Mouse (Mus musculus): ENCODE results near the gene Mthfd2. TPM values are rescaled to one million over a fixed set of nuclear protein-coding genes. Genes with fewer than 3 reads are reported as not detected.
"Not testable (repeated sequence)": the region's sequence is repeated elsewhere in the genome, so short reads cannot be mapped to it uniquely, and the experiment has no call there.

Gene Mthfd2
- polyA plus RNA-seq, 1 experiment from 2014 or later, result 120 TPM

DNA sequence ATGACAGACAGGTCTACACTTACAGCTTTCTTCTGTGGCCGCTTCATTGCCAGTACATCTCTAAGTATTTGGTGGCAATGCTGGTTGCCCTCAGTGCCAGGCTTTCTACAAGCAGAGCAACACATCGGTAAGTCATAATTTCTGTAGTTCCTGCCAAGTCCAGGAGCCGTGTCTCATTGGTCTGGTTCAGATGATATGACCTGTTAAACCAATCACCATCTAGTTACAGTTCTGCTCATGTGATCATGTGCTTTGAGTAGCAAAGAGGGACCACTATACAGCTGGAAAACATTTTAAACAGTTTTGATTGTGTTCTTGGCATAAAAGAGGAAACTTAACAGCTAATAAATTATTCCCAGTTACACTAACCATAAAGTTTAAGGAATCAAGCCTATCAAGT lies 22.2 kb upstream of the Mthfd2 start:
- no peaks in the 10 kb centered on the region for H3K27me3 ChIP-seq (replicated peaks; ENCODE audit: control insufficient read depth, insufficient read depth, low read length)
- H3K4me2 ChIP-seq, result no peak overlapping the region
- ATAC-seq (replicated peaks; ENCODE audit: low FRiP score) (no peak), DNase-seq (ENCODE audit: low spot score) (no peak)
- H3K9me3 ChIP-seq (ENCODE audit: control insufficient read depth, low read length), result no peaks in the 10 kb centered on the region
- peaks cover 24% of the 10 kb centered on the region for H3K4me1 ChIP-seq (replicated peaks; ENCODE audit: control insufficient read depth, insufficient read depth, low read length)
- WGBS, result 77% methylated on average over 3 of the region's 3 CpGs
- H3K9ac ChIP-seq (ENCODE audit: low read depth, low read length), result no peak overlapping the region
- H3K36me3 ChIP-seq (ENCODE audit: control insufficient read depth, insufficient read depth, low read length), result peaks cover 2% of the 10 kb centered on the region
- no peak overlapping the region for H3K4me3 ChIP-seq (ENCODE audit: low read depth, low read length)
- H3K27ac ChIP-seq (ENCODE audit: low read depth, low read length), result no peak overlapping the region

DNA sequence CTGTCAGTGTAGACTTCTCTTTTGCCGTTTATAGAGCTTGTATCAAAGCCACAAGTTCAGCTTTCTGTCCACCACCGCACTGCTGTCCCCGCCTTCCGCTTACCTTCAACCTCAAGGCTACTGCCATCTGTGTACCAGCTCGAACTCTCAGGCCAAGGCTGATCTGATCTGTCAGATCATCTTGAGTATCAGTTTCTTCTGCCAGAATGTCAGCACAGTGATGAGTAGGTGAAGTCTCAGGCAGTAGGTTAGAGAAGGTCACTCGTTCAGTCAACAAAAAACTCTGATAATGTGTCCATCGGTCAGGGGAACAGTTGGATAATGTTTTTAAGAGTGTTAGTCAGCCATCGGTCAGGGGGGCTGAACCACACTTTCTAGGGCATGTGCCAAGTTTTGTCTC lies 19.6 kb upstream of the Mthfd2 start:
- H3K36me3 ChIP-seq (ENCODE audit: control insufficient read depth, insufficient read depth, low read length), result peaks cover 17% of the 10 kb centered on the region
- 86% methylated on average over 8 of the region's 8 CpGs for WGBS
- H3K9ac ChIP-seq (ENCODE audit: low read depth, low read length); H3K4me2 ChIP-seq; H3K4me3 ChIP-seq (ENCODE audit: low read depth, low read length); H3K27me3 ChIP-seq (replicated peaks; ENCODE audit: control insufficient read depth, insufficient read depth, low read length); H3K9me3 ChIP-seq (ENCODE audit: control insufficient read depth, low read length); DNase-seq (ENCODE audit: low spot score); H3K27ac ChIP-seq (ENCODE audit: low read depth, low read length); H3K4me1 ChIP-seq (replicated peaks; ENCODE audit: control insufficient read depth, insufficient read depth, low read length); ATAC-seq (replicated peaks; ENCODE audit: low FRiP score): not testable (repeated sequence)

DNA sequence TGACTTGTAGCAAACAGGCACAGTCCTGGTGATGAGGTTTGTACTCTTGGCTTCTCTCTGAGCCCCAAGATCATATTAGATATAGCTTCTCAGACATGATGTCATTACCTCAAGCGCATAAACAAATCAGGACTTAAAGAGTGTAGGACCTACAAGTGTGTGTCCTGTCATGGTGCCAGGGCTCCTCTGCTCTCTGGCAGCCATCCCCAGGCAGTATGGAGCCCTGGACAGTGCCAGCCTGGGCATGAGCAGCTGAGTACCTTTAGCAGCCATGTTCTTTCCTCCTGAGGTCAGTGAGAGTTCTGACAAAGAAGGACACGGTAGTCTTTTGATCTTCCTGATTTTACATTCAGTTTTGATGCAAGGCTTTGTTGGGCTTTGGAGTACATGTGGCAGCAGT lies 17.2 kb upstream of the Mthfd2 start:
- WGBS, result 91% methylated on average over 2 of the region's 2 CpGs
- Histone ChIP-seq H3K4me2 (no peak overlapping the region), H3K4me3 (ENCODE audit: low read depth, low read length) (no peak overlapping the region), H3K27me3 (replicated peaks; ENCODE audit: control insufficient read depth, insufficient read depth, low read length) (no peaks in the 10 kb centered on the region), H3K9me3 (ENCODE audit: control insufficient read depth, low read length) (no peaks in the 10 kb centered on the region), H3K9ac (ENCODE audit: low read depth, low read length) (no peak overlapping the region), H3K4me1 (replicated peaks; ENCODE audit: control insufficient read depth, insufficient read depth, low read length) (no peaks in the 10 kb centered on the region), H3K36me3 (ENCODE audit: control insufficient read depth, insufficient read depth, low read length) (peaks cover 29% of the 10 kb centered on the region), H3K27ac (ENCODE audit: low read depth, low read length) (no peak overlapping the region)
- DNase-seq (ENCODE audit: low spot score) (no peak), ATAC-seq (replicated peaks; ENCODE audit: low FRiP score) (no peak)

DNA sequence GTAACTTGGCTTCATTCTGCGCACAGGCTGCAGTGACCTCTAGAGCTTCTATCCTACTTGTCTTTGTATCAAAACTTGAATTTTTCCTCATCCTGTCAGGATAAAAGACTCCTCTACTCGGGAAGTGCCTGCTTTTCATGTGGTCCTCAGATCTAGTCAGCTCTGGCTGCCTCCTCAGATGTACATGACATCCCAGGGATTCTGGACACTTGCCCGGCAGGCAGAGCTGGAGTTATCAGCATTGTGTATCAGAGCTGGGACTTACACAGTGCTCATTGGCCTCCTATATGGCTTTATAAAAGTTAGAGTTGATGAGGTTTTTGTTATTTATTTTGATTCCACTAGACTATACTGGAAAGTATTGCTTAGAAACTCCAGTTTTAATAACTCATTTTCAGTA lies 15.7 kb upstream of the Mthfd2 start:
- Histone ChIP-seq H3K9me3 (ENCODE audit: control insufficient read depth, low read length) (no peaks in the 10 kb centered on the region), H3K4me1 (replicated peaks; ENCODE audit: control insufficient read depth, insufficient read depth, low read length) (no peaks in the 10 kb centered on the region), H3K27ac (ENCODE audit: low read depth, low read length) (no peak overlapping the region), H3K9ac (ENCODE audit: low read depth, low read length) (no peak overlapping the region), H3K4me2 (no peak overlapping the region), H3K4me3 (ENCODE audit: low read depth, low read length) (no peak overlapping the region), H3K36me3 (ENCODE audit: control insufficient read depth, insufficient read depth, low read length) (peaks cover 29% of the 10 kb centered on the region), H3K27me3 (replicated peaks; ENCODE audit: control insufficient read depth, insufficient read depth, low read length) (no peaks in the 10 kb centered on the region)
- ATAC-seq (replicated peaks; ENCODE audit: low FRiP score) (no peak), DNase-seq (ENCODE audit: low spot score) (no peak)
- WGBS, result 71% methylated on average over 3 of the region's 3 CpGs

DNA sequence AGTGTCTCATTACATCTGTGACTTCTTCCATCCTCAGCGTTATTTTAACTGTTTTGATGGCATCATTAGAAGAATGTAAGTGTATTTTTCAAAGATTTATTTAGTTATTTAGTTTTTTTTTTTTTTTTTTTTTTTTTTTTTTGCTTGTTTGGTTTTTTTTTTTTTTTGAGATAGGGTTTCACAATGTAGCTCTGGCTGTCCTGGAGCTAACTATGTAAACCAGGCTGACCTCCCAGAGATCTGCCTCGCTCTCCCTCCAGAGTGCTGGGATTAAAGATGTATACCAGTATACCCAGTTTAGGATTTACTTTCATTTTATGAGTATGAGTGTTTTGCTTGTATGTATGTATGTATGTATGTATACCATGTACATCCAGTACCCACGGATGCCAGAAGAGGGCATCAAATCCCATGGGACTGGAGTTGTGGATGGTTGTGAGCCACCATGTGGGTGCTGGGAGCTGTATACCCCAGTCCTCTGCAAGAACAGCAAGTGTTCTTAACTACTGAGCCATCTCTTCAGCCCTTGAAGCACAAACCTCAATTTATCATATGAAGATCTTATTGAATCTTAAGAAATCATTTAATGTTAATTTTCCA lies 2.0 kb upstream of the Mthfd2 start:
- Histone ChIP-seq H3K27ac (ENCODE audit: low read depth, low read length) (no peak overlapping the region), H3K36me3 (ENCODE audit: control insufficient read depth, insufficient read depth, low read length) (peaks cover 27% of the 10 kb centered on the region), H3K9ac (ENCODE audit: low read depth, low read length) (no peak overlapping the region), H3K27me3 (replicated peaks; ENCODE audit: control insufficient read depth, insufficient read depth, low read length) (no peaks in the 10 kb centered on the region), H3K4me3 (ENCODE audit: low read depth, low read length) (peak overlapping the region; percentile 89; the same call in 1 of the 2 replicates), H3K4me1 (replicated peaks; ENCODE audit: control insufficient read depth, insufficient read depth, low read length) (peaks cover 13% of the 10 kb centered on the region), H3K9me3 (ENCODE audit: control insufficient read depth, low read length) (no peaks in the 10 kb centered on the region), H3K4me2 (peak overlapping the region; percentile 79)
- DNase-seq (ENCODE audit: low spot score), result no peak
- WGBS, result 89% methylated on average over 3 of the region's 3 CpGs
- ATAC-seq (replicated peaks; ENCODE audit: low FRiP score), result no peak

DNA sequence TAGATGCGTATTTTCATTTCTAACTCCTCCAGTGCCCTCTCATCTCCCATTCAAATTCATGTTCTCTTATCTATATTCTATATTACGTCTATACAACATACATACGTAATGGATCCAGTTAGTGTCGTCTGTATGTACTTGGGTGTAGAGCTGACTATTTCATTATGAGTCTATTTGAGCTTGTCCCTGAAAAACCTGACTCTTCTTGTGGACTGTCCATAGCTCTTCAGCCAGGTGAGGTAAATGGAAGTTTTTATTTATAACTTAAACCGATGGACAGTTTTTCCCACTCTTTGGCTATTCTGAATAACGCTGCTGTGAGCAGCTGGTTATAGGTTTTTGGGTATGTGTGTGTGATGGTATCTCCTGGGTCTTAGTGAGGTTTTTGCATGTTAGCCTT lies 1.1 kb upstream of the Mthfd2 start:
- Histone ChIP-seq H3K36me3 (ENCODE audit: control insufficient read depth, insufficient read depth, low read length) (peaks cover 21% of the 10 kb centered on the region), H3K4me2 (peak overlapping the region; percentile 79), H3K9ac (ENCODE audit: low read depth, low read length) (peak overlapping the region; percentile 84), H3K4me1 (replicated peaks; ENCODE audit: control insufficient read depth, insufficient read depth, low read length) (peaks cover 13% of the 10 kb centered on the region), H3K9me3 (ENCODE audit: control insufficient read depth, low read length) (no peaks in the 10 kb centered on the region), H3K27ac (ENCODE audit: low read depth, low read length) (peak overlapping the region; percentile 86; the same call in 1 of the 2 replicates), H3K27me3 (replicated peaks; ENCODE audit: control insufficient read depth, insufficient read depth, low read length) (no peaks in the 10 kb centered on the region), H3K4me3 (ENCODE audit: low read depth, low read length) (peak overlapping the region; percentile 89)
- DNase-seq (ENCODE audit: low spot score) (no peak), ATAC-seq (replicated peaks; ENCODE audit: low FRiP score) (no peak)
- WGBS, result 52% methylated on average over 6 of the region's 6 CpGs

DNA sequence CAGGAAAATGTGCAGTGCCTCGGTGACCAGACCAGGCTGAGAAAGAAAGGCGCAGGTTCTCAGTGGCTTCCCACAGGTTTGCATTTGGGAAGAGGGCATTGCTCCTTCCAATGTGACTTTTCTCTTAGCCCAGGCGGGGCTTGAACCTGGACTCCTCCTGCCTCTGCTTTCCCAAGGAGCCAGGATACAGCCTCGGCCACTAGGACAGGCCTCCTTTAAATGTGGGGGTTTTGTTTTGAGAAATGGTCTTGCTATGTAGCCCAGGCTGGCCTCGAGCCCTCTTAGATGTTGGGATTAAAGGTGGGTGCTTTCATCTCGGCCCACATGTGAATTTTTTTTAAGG lies 657 bp upstream of the Mthfd2 start:
- peaks cover 18% of the 10 kb centered on the region for H3K36me3 ChIP-seq (ENCODE audit: control insufficient read depth, insufficient read depth, low read length)
- DNase-seq (ENCODE audit: low spot score) (no peak), ATAC-seq (replicated peaks; ENCODE audit: low FRiP score) (peak; percentile 18; the same call in 1 of the 2 replicates)
- H3K27ac ChIP-seq (ENCODE audit: low read depth, low read length), result peak overlapping the region; percentile 86
- 4% methylated on average over 6 of the region's 6 CpGs for WGBS
- peak overlapping the region; percentile 84 for H3K9ac ChIP-seq (ENCODE audit: low read depth, low read length)
- no peaks in the 10 kb centered on the region for H3K27me3 ChIP-seq (replicated peaks; ENCODE audit: control insufficient read depth, insufficient read depth, low read length)
- H3K4me1 ChIP-seq (replicated peaks; ENCODE audit: control insufficient read depth, insufficient read depth, low read length), result peaks cover 13% of the 10 kb centered on the region
- H3K4me2 ChIP-seq, result peak overlapping the region; percentile 79
- H3K4me3 ChIP-seq (ENCODE audit: low read depth, low read length), result peak overlapping the region; percentile 89
- H3K9me3 ChIP-seq (ENCODE audit: control insufficient read depth, low read length), result no peaks in the 10 kb centered on the region

DNA sequence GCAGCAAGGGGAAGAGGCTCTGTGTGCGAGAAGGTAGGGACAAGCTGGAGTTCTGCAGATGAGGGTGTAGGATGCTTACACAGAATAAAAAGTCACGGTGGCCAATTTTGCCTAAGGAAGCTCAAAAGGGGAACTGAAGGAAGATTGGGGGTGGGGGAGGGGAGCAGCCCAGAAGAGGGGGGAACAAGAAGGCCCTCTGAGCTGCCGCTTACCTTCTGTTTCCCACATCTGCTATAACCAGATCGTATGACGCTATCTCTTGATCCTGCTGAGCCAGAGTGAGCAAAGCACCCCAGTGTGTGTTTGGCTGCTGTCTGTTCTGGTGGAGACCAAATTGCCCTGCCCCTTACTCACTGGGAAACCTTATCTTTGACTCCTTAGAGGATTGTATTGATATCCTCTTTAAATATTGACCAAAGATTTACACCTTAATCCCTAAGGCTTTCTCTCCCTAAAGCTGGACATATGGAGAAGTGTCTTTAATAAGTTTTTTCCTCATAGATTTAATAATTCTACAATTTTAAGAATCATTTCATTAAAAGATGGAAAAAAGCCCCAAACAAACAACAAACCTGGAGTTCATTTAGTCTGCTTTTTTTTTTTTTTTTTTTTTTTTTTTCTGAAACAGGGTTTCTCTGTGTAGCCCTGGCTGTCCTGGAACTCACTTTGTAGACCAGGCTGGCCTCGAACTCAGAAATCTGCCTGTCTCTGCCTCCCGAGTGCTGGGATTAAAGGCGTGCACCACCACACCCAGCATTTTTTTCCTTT lies 1.9 kb downstream of the Mthfd2 start:
- Histone ChIP-seq H3K4me2 (peak overlapping the region; percentile 12), H3K27ac (ENCODE audit: low read depth, low read length) (no peak overlapping the region)
- 54% methylated on average over 8 of the region's 8 CpGs for WGBS

DNA sequence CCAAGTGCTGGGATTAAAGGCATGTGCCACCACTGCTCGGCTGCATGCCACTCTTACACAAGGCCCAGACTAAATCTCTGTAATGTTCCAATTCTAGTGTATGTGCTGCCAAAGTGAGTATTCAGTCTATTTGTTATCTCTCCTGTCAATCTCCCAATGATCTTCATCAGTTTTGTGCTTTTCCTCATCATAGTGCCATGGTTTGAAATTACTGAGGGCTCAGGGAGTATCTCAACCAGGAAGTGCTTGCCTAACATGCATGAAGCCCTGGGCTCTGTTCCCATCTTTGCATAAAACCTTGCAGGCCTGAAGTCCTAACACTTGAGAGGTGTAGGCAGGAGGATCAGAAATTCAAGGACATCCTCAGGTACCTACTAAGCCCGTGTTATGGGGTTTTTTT lies 2.9 kb downstream of the Mthfd2 start:
- H3K27ac ChIP-seq (ENCODE audit: low read depth, low read length), result no peak overlapping the region
- DNase-seq (ENCODE audit: low spot score) (no peak), ATAC-seq (replicated peaks; ENCODE audit: low FRiP score) (no peak)
- H3K9me3 ChIP-seq (ENCODE audit: control insufficient read depth, low read length), result no peaks in the 10 kb centered on the region
- H3K27me3 ChIP-seq (replicated peaks; ENCODE audit: control insufficient read depth, insufficient read depth, low read length), result no peaks in the 10 kb centered on the region
- no peaks in the 10 kb centered on the region for H3K36me3 ChIP-seq (ENCODE audit: control insufficient read depth, insufficient read depth, low read length)
- H3K9ac ChIP-seq (ENCODE audit: low read depth, low read length), result no peak overlapping the region
- 59% methylated on average over 2 of the region's 2 CpGs for WGBS
- peaks cover 13% of the 10 kb centered on the region for H3K4me1 ChIP-seq (replicated peaks; ENCODE audit: control insufficient read depth, insufficient read depth, low read length)
- no peak overlapping the region for H3K4me3 ChIP-seq (ENCODE audit: low read depth, low read length)
- H3K4me2 ChIP-seq, result no peak overlapping the region

More for the DNA sequence above, 1.9 kb downstream of the Mthfd2 start:
- Histone ChIP-seq H3K9me3 (ENCODE audit: control insufficient read depth, low read length) (no peaks in the 10 kb centered on the region), H3K4me3 (ENCODE audit: low read depth, low read length) (no peak overlapping the region), H3K9ac (ENCODE audit: low read depth, low read length) (no peak overlapping the region), H3K27me3 (replicated peaks; ENCODE audit: control insufficient read depth, insufficient read depth, low read length) (no peaks in the 10 kb centered on the region), H3K4me1 (replicated peaks; ENCODE audit: control insufficient read depth, insufficient read depth, low read length) (peaks cover 13% of the 10 kb centered on the region), H3K36me3 (ENCODE audit: control insufficient read depth, insufficient read depth, low read length) (no peaks in the 10 kb centered on the region)
- ATAC-seq (replicated peaks; ENCODE audit: low FRiP score) (no peak), DNase-seq (ENCODE audit: low spot score) (no peak)

Data from liver, embryonic 11.5 days (tissue).